Mouse (Mus musculus): Measurements from ENCODE around the gene Gstt4. TPM values are rescaled to one million over a fixed set of nuclear protein-coding genes. Genes with fewer than 3 reads are reported as not detected.
"Not testable (repeated sequence)": the region's sequence is repeated elsewhere in the genome, so short reads cannot be mapped to it uniquely, and the experiment has no call there.

Gene Gstt4
- polyA plus RNA-seq, 1 experiment from 2014 or later, result not detected

DNA sequence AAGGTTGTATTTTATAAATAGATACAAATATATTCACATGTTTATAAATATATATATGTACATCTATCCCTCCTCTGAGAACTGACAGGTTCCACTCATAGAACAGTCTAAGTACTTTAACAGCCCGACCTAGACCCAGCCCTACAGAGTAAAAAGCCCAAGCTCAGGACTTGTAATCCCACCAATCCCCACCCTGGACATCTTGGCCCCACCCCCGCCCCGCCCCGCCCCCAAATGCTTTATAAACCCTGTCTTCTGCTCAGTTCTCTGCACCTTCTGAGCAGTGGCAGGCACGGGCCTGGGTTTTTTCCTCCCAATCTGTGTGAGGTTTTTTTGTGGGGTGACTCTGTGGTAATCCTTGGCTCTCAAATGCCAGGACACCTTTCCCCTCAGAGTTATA is 31.8 kb upstream of the Gstt4 start:
- H3K4me3 ChIP-seq, result no peak overlapping the region
- H3K4me2 ChIP-seq, result no peak overlapping the region
- H3K36me3 ChIP-seq, result peaks cover 23% of the 10 kb centered on the region
- H3K9ac ChIP-seq, result no peak overlapping the region
- H3K27me3 ChIP-seq (replicated peaks), result 0 out of 2 replicates have a peak, but pooled peaks cover 7% of the 10 kb centered on the region
- no peaks in the 10 kb centered on the region for H3K9me3 ChIP-seq (replicated peaks)
- 44% methylated on average over 5 of the region's 5 CpGs for WGBS
- peaks cover 18% of the 10 kb centered on the region for H3K4me1 ChIP-seq (replicated peaks)
- no peak for ATAC-seq (ENCODE audit: insufficient number of reproducible peaks, low FRiP score)
- H3K27ac ChIP-seq (ENCODE audit: poor library complexity, severe bottlenecking), result no peak overlapping the region

DNA sequence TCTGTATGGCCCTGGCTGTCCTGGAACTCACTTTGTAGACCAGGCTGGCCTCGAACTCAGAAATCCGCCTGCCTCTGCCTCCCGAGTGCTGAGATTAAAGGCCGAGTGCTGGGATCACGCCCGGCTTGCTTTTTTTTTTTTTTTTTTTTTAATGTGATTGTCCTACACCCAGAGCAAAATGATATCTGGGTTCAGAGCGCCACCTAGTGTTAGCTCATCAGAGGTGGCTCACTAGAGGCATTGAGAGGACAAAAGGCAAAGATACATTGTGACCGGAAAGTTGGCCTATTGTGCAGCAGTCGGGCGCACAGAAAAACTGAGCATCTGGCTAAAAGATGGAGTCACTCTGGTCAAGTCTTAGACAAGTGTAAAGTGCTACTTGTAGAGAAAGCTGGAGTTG is 31.1 kb upstream of the Gstt4 start:
- 27% methylated on average over 10 of the region's 10 CpGs for WGBS
- no peak for ATAC-seq (ENCODE audit: insufficient number of reproducible peaks, low FRiP score)
- H3K9me3 ChIP-seq (replicated peaks), result no peaks in the 10 kb centered on the region

GRCm38 (mm10) chr10:75852539-75853125 is 30.3 kb upstream of the Gstt4 start:
- Histone ChIP-seq H3K27me3 (replicated peaks) (peaks cover 7% of the 10 kb centered on the region; the same call in 1 of the 2 replicates), H3K36me3 (peaks cover 14% of the 10 kb centered on the region), H3K4me2 (no peak overlapping the region), H3K27ac (ENCODE audit: poor library complexity, severe bottlenecking) (no peak overlapping the region), H3K9ac (no peak overlapping the region), H3K9me3 (replicated peaks) (no peaks in the 10 kb centered on the region), H3K4me3 (no peak overlapping the region), H3K4me1 (replicated peaks) (peaks cover 3% of the 10 kb centered on the region)
- 91% methylated on average over 12 of the region's 12 CpGs for WGBS
- ATAC-seq (ENCODE audit: insufficient number of reproducible peaks, low FRiP score), result no peak

More for the DNA sequence above, 31.1 kb upstream of the Gstt4 start:
- Histone ChIP-seq H3K4me1 (replicated peaks) (peaks cover 12% of the 10 kb centered on the region), H3K4me3 (no peak overlapping the region), H3K27ac (ENCODE audit: poor library complexity, severe bottlenecking) (no peak overlapping the region), H3K27me3 (replicated peaks) (0 out of 2 replicates have a peak, but pooled peaks cover 7% of the 10 kb centered on the region), H3K9ac (no peak overlapping the region), H3K36me3 (peaks cover 22% of the 10 kb centered on the region), H3K4me2 (no peak overlapping the region)

GRCm38 (mm10) chr10:75851681-75852080 is 29.3 kb upstream of the Gstt4 start:
- H3K4me1 ChIP-seq (replicated peaks), result peaks cover 2% of the 10 kb centered on the region; the same call in 1 of the 2 replicates
- no peak overlapping the region for H3K9ac ChIP-seq
- no peak for ATAC-seq (ENCODE audit: insufficient number of reproducible peaks, low FRiP score)
- H3K4me3 ChIP-seq, result no peak overlapping the region
- H3K4me2 ChIP-seq, result no peak overlapping the region
- 0 out of 2 replicates have a peak, but pooled peaks cover 5% of the 10 kb centered on the region for H3K36me3 ChIP-seq
- no peaks in the 10 kb centered on the region for H3K9me3 ChIP-seq (replicated peaks)
- peaks cover 7% of the 10 kb centered on the region; the same call in 1 of the 2 replicates for H3K27me3 ChIP-seq (replicated peaks)
- H3K27ac ChIP-seq (ENCODE audit: poor library complexity, severe bottlenecking), result no peak overlapping the region
- WGBS, result 40% methylated on average over 3 of the region's 3 CpGs

DNA sequence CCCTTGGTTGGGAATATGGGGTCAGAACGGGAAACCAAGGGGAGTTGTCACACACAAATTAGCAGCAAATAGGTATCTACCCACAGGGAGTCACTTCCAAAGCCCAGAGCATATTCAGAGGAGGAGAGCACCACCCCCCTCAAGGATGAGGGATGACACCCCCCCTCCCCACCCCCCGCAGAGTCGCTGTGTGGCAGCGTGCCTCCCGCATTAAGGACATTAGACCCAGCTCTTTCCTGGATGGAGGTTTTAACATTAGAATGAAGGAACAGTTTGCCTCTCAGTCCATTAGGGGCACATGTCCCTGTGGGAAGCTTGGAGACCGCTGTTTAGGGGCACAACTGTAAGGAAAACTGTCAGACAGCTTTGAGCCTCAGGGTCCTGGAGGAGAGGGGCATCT is 28.7 kb upstream of the Gstt4 start:
- no peaks in the 10 kb centered on the region for H3K9me3 ChIP-seq (replicated peaks)
- H3K27me3 ChIP-seq (replicated peaks), result peaks cover 7% of the 10 kb centered on the region; the same call in 1 of the 2 replicates
- no peaks in the 10 kb centered on the region for H3K36me3 ChIP-seq
- H3K9ac ChIP-seq, result no peak overlapping the region
- ATAC-seq (ENCODE audit: insufficient number of reproducible peaks, low FRiP score), result no peak
- H3K4me3 ChIP-seq, result no peak overlapping the region
- no peak overlapping the region for H3K4me2 ChIP-seq
- peaks cover 2% of the 10 kb centered on the region; the same call in 1 of the 2 replicates for H3K4me1 ChIP-seq (replicated peaks)
- 4% methylated on average over 6 of the region's 6 CpGs for WGBS
- H3K27ac ChIP-seq (ENCODE audit: poor library complexity, severe bottlenecking), result no peak overlapping the region

DNA sequence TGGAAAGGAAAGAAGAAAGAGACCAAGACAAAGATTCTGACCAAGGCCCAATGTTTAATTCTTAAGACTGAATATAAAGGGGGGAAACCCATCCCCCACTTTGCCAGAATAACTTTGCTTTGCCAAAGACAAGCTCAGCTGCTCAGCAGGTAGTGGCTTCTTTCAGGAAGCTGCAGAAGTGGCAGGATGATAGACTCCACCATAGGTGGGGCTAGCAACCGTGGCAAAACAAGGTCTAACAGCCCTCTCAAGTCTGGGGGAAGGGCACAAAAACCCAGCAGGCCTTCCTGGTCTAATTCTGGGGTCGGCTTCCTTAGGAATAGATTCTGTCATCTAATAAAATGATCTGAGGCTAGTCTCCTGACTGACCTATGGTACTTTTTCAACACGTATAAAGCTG is 26.0 kb upstream of the Gstt4 start:
- WGBS, result 20% methylated on average over 3 of the region's 3 CpGs
- peaks cover 7% of the 10 kb centered on the region; the same call in 1 of the 2 replicates for H3K27me3 ChIP-seq (replicated peaks)
- no peak for ATAC-seq (ENCODE audit: insufficient number of reproducible peaks, low FRiP score)

DNA sequence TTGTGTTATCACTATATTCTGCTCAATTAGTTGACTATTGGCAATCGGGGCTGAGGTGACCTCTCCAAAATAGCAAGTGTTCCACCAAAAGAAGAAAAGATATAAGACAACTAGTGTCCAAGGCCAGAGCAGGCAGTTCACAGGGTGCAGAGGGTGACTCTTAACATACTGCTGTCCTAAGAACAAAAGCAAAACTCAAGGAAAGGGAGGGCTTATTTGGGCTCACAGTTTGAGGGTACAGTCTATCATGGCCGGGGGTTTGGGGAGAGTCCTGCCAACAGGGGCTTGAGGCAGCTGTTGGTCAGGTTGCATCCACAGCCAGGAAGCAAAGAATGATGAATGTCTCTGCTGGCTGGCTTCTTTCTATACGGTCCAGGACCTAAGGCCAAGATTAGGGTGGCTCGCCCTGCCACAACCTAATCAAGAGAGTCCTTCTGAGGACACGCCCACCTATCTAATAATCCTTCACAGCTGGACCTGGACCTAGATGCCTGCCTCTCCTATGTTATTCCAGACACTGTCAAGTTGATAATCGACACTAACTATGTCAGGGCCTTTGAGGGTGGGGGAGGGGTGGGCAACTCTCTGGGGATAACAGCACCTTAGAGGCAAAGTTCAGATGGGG is 23.1 kb upstream of the Gstt4 start:
- H3K9ac ChIP-seq, result no peak overlapping the region
- H3K9me3 ChIP-seq (replicated peaks), result no peaks in the 10 kb centered on the region
- 61% methylated on average over 6 of the region's 6 CpGs for WGBS
- no peak overlapping the region for H3K4me2 ChIP-seq
- no peak overlapping the region for H3K4me3 ChIP-seq
- no peaks in the 10 kb centered on the region for H3K36me3 ChIP-seq
- H3K27ac ChIP-seq (ENCODE audit: poor library complexity, severe bottlenecking), result no peak overlapping the region
- H3K4me1 ChIP-seq (replicated peaks), result no peaks in the 10 kb centered on the region
- 0 out of 2 replicates have a peak, but pooled peaks have one; percentile 24 for ATAC-seq (ENCODE audit: insufficient number of reproducible peaks, low FRiP score)
- H3K27me3 ChIP-seq (replicated peaks), result peaks cover 3% of the 10 kb centered on the region

More for the DNA sequence above, 26.0 kb upstream of the Gstt4 start:
- Histone ChIP-seq H3K4me3 (no peak overlapping the region), H3K4me2 (no peak overlapping the region), H3K27ac (ENCODE audit: poor library complexity, severe bottlenecking) (no peak overlapping the region), H3K9me3 (replicated peaks) (no peaks in the 10 kb centered on the region), H3K4me1 (replicated peaks) (peaks cover 2% of the 10 kb centered on the region; the same call in 1 of the 2 replicates), H3K36me3 (no peaks in the 10 kb centered on the region), H3K9ac (no peak overlapping the region)

- Histone ChIP-seq H3K9ac (no peak overlapping the region), H3K4me1 (replicated peaks) (no peaks in the 10 kb centered on the region), H3K9me3 (replicated peaks) (no peaks in the 10 kb centered on the region), H3K27ac (ENCODE audit: poor library complexity, severe bottlenecking) (no peak overlapping the region), H3K4me2 (no peak overlapping the region), H3K27me3 (replicated peaks) (peaks cover 6% of the 10 kb centered on the region), H3K4me3 (no peak overlapping the region), H3K36me3 (no peaks in the 10 kb centered on the region)
- ATAC-seq (ENCODE audit: insufficient number of reproducible peaks, low FRiP score), result no peak
- WGBS, result 57% methylated on average over 1 of the region's 1 CpGs
Measured at GRCm38 (mm10) chr10:75844800-75845199, 22.5 kb upstream of the Gstt4 start.

GRCm38 (mm10) chr10:75843898-75844297 is 21.6 kb upstream of the Gstt4 start:
- not testable (repeated sequence) for H3K27ac ChIP-seq (ENCODE audit: poor library complexity, severe bottlenecking); H3K36me3 ChIP-seq; H3K4me2 ChIP-seq

GRCm38 (mm10) chr10:75839092-75839491 is 16.7 kb upstream of the Gstt4 start:
- WGBS, result 83% methylated on average over 10 of the region's 10 CpGs
- H3K27ac ChIP-seq (ENCODE audit: poor library complexity, severe bottlenecking), result no peak overlapping the region
- H3K4me2 ChIP-seq, result no peak overlapping the region

More at GRCm38 (mm10) chr10:75843898-75844297, 21.6 kb upstream of the Gstt4 start:
- not testable (repeated sequence) for H3K4me3 ChIP-seq; H3K4me1 ChIP-seq (replicated peaks); ATAC-seq (ENCODE audit: insufficient number of reproducible peaks, low FRiP score); H3K27me3 ChIP-seq (replicated peaks); H3K9me3 ChIP-seq (replicated peaks); H3K9ac ChIP-seq
- 81% methylated on average over 6 of the region's 6 CpGs for WGBS

GRCm38 (mm10) chr10:75837248-75837759 is 15.0 kb upstream of the Gstt4 start, which contains the start of gene Gstt2:
Gene Gstt2, minus strand, starts transcription at chr10:75837424.
- under 1% methylated on average over 21 of the region's 21 CpGs for WGBS
- Histone ChIP-seq H3K9ac (peak within 1 kb of the TSS; percentile 66), H3K27me3 (replicated peaks) (peaks cover 6% of the 10 kb centered on the region), H3K4me2 (peak within 1 kb of the TSS; percentile 78), H3K9me3 (replicated peaks) (no peaks in the 10 kb centered on the region), H3K36me3 (no peaks in the 10 kb centered on the region), H3K4me3 (peak within 1 kb of the TSS; percentile 44), H3K4me1 (replicated peaks) (peaks cover 21% of the 10 kb centered on the region), H3K27ac (ENCODE audit: poor library complexity, severe bottlenecking) (peak within 1 kb of the TSS; percentile 84)
- peak; percentile 90 for ATAC-seq (ENCODE audit: insufficient number of reproducible peaks, low FRiP score)

More at GRCm38 (mm10) chr10:75839092-75839491, 16.7 kb upstream of the Gstt4 start:
- no peaks in the 10 kb centered on the region for H3K36me3 ChIP-seq
- H3K9me3 ChIP-seq (replicated peaks), result no peaks in the 10 kb centered on the region
- no peak for ATAC-seq (ENCODE audit: insufficient number of reproducible peaks, low FRiP score)
- no peak overlapping the region for H3K9ac ChIP-seq
- H3K4me1 ChIP-seq (replicated peaks), result peaks cover 21% of the 10 kb centered on the region
- peaks cover 6% of the 10 kb centered on the region; the same call in 1 of the 2 replicates for H3K27me3 ChIP-seq (replicated peaks)
- H3K4me3 ChIP-seq, result no peak overlapping the region
